Mouse (Mus musculus): Measurements from ENCODE around the gene Ranbp3.

- no peak for TF ChIP-seq POLR2A (IDR thresholded peaks at IDR 0.05; ENCODE audit: control insufficient read depth, low read depth, low read length)
- TF ChIP-seq CTCF (IDR thresholded peaks at IDR 0.05; ENCODE audit: control insufficient read depth, insufficient read depth, insufficient replicate concordance, low read depth, low read length), result no peak
Measured at GRCm38 (mm10) chr17:56759261-56759660, 86.2 kb downstream of the Ranbp3 start.
